Mouse (Mus musculus): ENCODE measurements around the gene Armc9.

GRCm38 (mm10) chr1:86228653-86229052 lies 74.1 kb downstream of the Armc9 start:
- TF ChIP-seq EP300 (IDR thresholded peaks at IDR 0.05; ENCODE audit: low read depth) (peak; percentile 98), CTCF (IDR thresholded peaks at IDR 0.05; ENCODE audit: low read depth) (no peak)
